Mouse (Mus musculus) liver, embryonic 14.5 days (tissue): ENCODE results near the gene Trmt1l.

Experiments
- CTCF ChIP-seq: IDR thresholded peaks from 2 replicates; pipeline ENCODE4 v1.5.1; 2016; ENCODE audit warnings: antibody characterized with exemption, low read depth, control low read depth
- EP300 ChIP-seq: IDR thresholded peaks from 2 replicates; pipeline ENCODE4 v1.6.1; 2016; ENCODE audit warnings: antibody characterized with exemption, low read depth

DNA sequence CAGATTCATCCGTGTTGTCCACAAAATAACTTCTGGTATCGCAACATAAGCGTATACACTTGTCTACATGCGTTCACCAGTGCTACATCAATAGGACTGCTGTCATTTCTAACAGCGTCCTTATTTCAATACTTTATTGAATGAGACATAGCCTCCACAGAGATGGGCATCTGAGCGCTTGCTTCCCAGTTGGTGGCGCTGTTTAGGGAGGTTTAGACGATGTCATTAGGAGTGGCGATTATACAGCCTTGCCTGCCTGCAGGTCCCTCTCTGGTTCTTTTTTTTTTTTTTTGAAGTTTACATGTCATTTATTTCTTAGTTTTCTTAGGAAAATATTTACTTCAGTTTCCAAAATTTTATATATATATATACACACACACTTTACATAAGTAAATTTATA is 32.9 kb downstream of the Trmt1l start:
- no peak for TF ChIP-seq EP300
- TF ChIP-seq CTCF: peak; percentile 41; the same call in 1 of the 2 replicates
